Mouse (Mus musculus) inflammation-experienced regulatory T-cells, adult 6 months (primary cell): ENCODE measurements around the gene Fem1a. TPM values are rescaled to one million over a fixed set of nuclear protein-coding genes. Genes with fewer than 3 reads are reported as not detected.

ENCODE experiments used
- ATAC-seq: one replicate; pipeline ENCODE4 v1.8.0; 2017
- polyA plus RNA-seq, 3 experiments: library from polyadenylated mRNA; unstranded; fragments of 100-300 nt; shearing (Covaris generic); gene quantifications; one replicate each; pipeline ENCODE4 v1.2.1; 2017

The Fem1a gene
- polyA plus RNA-seq, 3 experiments from 2014 or later, result 4.9 to 6.2 (median 6.1) TPM

DNA sequence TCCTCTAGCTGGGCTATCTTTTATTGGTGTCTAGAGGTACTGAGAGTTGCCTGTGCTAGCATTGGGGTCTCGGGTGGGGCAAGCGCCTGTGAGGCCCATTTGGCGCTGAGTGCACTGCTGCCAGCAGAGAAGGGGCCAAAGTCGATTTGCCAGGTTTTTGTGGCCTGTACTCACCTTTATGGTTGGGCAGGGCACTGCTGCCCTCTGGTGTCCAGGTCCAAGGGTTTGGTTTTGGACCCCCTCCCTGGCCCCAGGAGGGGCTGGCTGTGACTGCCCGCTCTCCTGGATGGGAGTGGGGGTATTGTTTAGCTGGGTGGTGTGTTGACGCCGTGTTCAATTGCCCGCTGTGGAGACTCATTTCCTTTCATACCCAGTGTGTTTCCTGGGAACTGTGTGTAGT, 49.2 kb downstream of the Fem1a start:
- no peak for ATAC-seq

DNA sequence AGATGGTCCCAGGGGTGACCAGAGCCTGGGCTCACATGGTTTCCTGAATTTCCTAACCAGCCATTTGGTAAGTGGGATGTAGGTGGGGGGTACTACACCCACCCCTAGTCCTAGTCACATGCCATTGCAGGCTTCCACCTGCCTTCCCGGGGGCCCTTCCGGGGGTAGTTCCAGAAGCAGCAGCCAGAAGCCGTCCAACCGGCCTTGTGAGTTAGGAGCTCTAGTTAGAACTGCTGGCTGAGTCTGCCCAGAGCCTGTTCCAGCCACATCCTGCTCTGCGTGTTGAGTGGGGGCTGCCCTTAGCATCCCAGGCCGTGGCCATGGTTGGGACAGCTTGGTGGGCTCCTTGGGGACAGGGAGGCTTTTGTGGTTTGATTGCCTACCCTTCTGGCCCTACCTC, 51.5 kb downstream of the Fem1a start:
- no peak for ATAC-seq

DNA sequence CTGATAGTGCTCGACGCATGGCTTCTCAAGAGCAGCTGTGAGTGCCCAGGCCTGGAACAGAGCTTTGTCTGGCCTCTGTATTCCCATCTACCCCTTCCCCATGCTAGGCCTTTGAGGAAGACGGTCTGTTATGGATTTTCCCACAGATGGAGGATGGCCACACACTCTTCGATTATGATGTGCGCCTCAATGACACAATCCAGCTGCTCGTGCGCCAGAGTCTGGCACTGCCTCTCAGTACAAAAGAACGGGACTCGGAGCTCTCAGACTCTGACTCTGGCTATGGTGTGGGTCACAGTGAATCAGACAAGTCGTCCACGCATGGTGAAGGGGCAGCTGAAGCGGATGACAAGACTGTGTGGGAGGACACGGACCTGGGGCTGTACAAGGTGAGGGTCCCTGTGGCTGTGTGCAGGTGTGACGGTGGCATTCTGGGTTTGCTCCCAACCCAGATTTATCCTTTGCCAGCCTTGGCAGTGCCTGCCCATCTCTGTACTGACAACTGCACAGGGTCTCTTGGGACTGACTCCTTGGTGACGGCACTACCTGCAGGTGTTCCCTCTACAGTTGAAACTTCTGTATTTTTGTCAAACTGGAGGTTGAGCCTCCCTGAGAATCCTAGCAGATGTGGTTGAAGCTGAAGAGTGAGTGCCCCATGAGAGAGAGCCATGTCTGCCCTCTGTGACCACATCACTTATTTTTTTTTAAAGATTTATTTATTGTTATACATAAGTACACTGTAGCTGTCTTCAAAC, 52.8 kb downstream of the Fem1a start:
- ATAC-seq, result no peak

Other genes with a start within 250 kb of the Fem1a start
- gene Sh3gl1, start 220.2 kb upstream of the Fem1a start, polyA plus RNA-seq, result 10 to 100 TPM; 86.9 to 93.6 (median 91.6) TPM
- 1 to 10 TPM in 2 of 3 experiments, under 1 TPM in 1; 0.63 to 3.6 (median 1.3) TPM for gene Chaf1a, start 216.4 kb upstream of the Fem1a start, polyA plus RNA-seq
- 10 to 100 TPM; 28.7 to 41.6 (median 34.2) TPM for gene Ubxn6, start 181.8 kb upstream of the Fem1a start, polyA plus RNA-seq
- gene Hdgfl2, start 177.2 kb upstream of the Fem1a start, polyA plus RNA-seq, result 10 to 100 TPM; 32.5 to 58.6 (median 40.3) TPM
- under 1 TPM in 1 of 3 experiments, not detected in 2; 0.09 TPM for gene Plin4, start 147.0 kb upstream of the Fem1a start, polyA plus RNA-seq
- under 1 TPM in 1 of 3 experiments, not detected in 2; 0.16 TPM for gene Plin5, start 139.2 kb upstream of the Fem1a start, polyA plus RNA-seq
- not detected for gene Lrg1, start 134.8 kb upstream of the Fem1a start, polyA plus RNA-seq
- under 1 TPM in 1 of 3 experiments, not detected in 2; 0.13 TPM for gene Sema6b, start 116.5 kb upstream of the Fem1a start, polyA plus RNA-seq
- gene Tnfaip8l1, start 94.3 kb upstream of the Fem1a start, polyA plus RNA-seq, result 10 to 100 TPM; 29.8 to 39.7 (median 37.9) TPM
- 10 to 100 TPM; 53.3 to 65.6 (median 59.5) TPM for gene Mydgf, start 72.9 kb upstream of the Fem1a start, polyA plus RNA-seq
- gene Dpp9, start 37.9 kb upstream of the Fem1a start, polyA plus RNA-seq, result 10 to 100 TPM; 13.6 to 17.5 (median 14.5) TPM
- gene Ticam1, start 20.0 kb downstream of the Fem1a start, polyA plus RNA-seq, result 10 to 100 TPM in 1 of 3 experiments, 1 to 10 TPM in 2; 8.1 to 11.5 (median 8.7) TPM
- gene Plin3, start 36.1 kb downstream of the Fem1a start, polyA plus RNA-seq, result 10 to 100 TPM; 25.6 to 28.7 (median 25.6) TPM
- gene Arrdc5, start 43.5 kb downstream of the Fem1a start, polyA plus RNA-seq, result not detected
- 10 to 100 TPM in 1 of 3 experiments, 1 to 10 TPM in 2; 7.1 to 60.4 (median 9.6) TPM for gene Uhrf1, start 46.5 kb downstream of the Fem1a start, polyA plus RNA-seq
- gene Kdm4b, start 69.3 kb downstream of the Fem1a start, polyA plus RNA-seq, result 1 to 10 TPM; 3.2 to 8.4 (median 8.0) TPM
- 10 to 100 TPM in 1 of 3 experiments, 1 to 10 TPM in 2; 7.2 to 10.9 (median 8.8) TPM for gene Ptprs, start 219.7 kb downstream of the Fem1a start, polyA plus RNA-seq